Mouse (Mus musculus): ENCODE results near the gene Eef2kmt. TPM values are rescaled to one million over a fixed set of nuclear protein-coding genes. Genes with fewer than 3 reads are reported as not detected.

Eef2kmt gene
- polyA plus RNA-seq, 1 experiment from 2014 or later, result 8.9 TPM

DNA sequence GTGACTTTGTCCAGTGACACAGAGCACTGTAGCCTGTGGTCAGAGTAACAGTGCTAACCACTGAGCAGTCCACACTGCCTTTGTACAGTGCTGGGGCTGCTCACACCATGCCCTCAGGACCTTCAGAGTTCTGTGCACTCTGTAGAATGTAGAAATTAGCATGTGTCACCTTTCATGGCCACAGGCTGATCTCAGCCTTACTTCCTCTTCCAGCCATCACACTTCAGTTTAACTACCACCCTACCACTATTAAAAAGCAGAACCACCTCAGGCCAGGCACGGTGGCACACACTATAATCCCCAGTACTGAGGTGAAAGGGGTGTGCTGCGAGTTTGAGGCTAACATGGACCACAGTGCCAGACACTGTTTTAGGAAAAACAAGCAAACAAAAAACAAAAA lies 45.4 kb downstream of the Eef2kmt start:
- TF ChIP-seq EP300 (IDR thresholded peaks at IDR 0.05; ENCODE audit: low read depth), result no peak
- TF ChIP-seq CTCF (IDR thresholded peaks at IDR 0.05; ENCODE audit: low read depth), result no peak
- no peaks in the 10 kb centered on the region for H3K4me1 ChIP-seq (ENCODE audit: insufficient read depth)
- H3K36me3 ChIP-seq (replicated peaks; ENCODE audit: insufficient read depth, low read length), result no peaks in the 10 kb centered on the region
- 29% methylated on average over 2 of the region's 2 CpGs for WGBS (ENCODE audit: insufficient replicate concordance)
- H3K27ac ChIP-seq (ENCODE audit: low read depth), result no peak overlapping the region
- no peak for DNase-seq
- no peaks in the 10 kb centered on the region for H3K9me3 ChIP-seq (ENCODE audit: low read length)
- H3K9ac ChIP-seq (replicated peaks), result no peak overlapping the region
- H3K4me3 ChIP-seq (ENCODE audit: low read depth, low read length), result no peak overlapping the region
- no peaks in the 10 kb centered on the region for H3K27me3 ChIP-seq (ENCODE audit: insufficient read depth, low read length)
- H3K4me2 ChIP-seq (ENCODE audit: low read depth, low read length), result no peak overlapping the region
- ATAC-seq, result no peak

DNA sequence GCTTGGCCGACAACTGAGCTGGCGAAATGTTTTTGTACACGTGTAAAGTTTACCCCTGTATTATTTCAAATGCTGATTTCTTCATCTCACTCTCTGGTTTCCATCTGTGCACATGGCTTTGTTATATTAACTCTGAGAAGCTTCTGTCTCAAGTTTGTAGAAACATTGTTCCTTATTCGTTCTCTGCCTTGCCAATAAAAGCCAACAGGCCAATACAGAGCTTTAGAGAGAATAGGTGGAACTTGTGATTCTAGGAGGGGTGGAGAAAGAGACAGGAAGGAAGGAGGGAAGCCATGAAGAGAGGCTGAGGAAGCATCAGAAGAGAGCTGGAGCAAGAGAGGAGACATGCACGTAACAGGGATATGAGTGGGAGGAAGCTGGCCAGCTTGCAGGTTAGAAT lies 49.7 kb downstream of the Eef2kmt start:
- TF ChIP-seq EP300 (IDR thresholded peaks at IDR 0.05; ENCODE audit: low read depth), result no peak
- TF ChIP-seq CTCF (IDR thresholded peaks at IDR 0.05; ENCODE audit: low read depth), result no peak
- Histone ChIP-seq H3K4me1 (ENCODE audit: insufficient read depth) (peaks cover 9% of the 10 kb centered on the region), H3K4me2 (ENCODE audit: low read depth, low read length) (no peak overlapping the region), H3K27me3 (ENCODE audit: insufficient read depth, low read length) (no peaks in the 10 kb centered on the region), H3K4me3 (ENCODE audit: low read depth, low read length) (no peak overlapping the region), H3K9me3 (ENCODE audit: low read length) (no peaks in the 10 kb centered on the region), H3K9ac (replicated peaks) (no peak overlapping the region), H3K27ac (ENCODE audit: low read depth) (no peak overlapping the region), H3K36me3 (replicated peaks; ENCODE audit: insufficient read depth, low read length) (no peaks in the 10 kb centered on the region)
- WGBS (ENCODE audit: insufficient replicate concordance), result 59% methylated on average over 5 of the region's 5 CpGs
- ATAC-seq (no peak), DNase-seq (no peak)

DNA sequence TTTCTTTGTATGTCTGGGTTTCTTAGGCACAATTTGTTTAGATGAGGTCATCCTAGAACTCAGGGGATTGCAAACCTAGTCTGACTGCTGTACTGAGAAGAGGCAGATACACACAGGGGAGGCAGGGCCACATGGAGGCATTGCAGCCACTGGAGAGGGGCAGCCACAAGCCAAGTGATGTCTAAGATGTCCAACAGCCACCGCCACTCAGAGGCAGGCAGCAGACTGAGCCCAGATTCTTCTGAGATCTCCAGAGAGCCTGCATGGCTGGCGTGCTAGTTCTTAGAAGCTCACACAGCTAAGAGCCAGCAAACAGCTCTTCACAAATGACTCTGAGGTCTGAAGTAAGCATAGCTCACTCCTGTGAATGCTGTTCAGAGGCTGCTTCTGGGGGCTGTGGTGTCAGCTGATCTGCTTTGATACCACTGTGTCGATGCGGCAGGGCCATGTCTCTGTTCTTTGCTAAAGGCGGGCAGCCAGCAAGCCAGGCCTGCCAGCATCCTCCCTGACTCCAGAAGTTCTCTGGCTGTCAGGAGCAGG lies 50.3 kb downstream of the Eef2kmt start:
- Histone ChIP-seq H3K9ac (replicated peaks) (no peak overlapping the region), H3K4me2 (ENCODE audit: low read depth, low read length) (no peak overlapping the region), H3K9me3 (ENCODE audit: low read length) (no peaks in the 10 kb centered on the region), H3K4me3 (ENCODE audit: low read depth, low read length) (no peak overlapping the region), H3K36me3 (replicated peaks; ENCODE audit: insufficient read depth, low read length) (peaks cover 2% of the 10 kb centered on the region; the same call in 1 of the 2 replicates), H3K27ac (ENCODE audit: low read depth) (no peak overlapping the region), H3K4me1 (ENCODE audit: insufficient read depth) (peaks cover 9% of the 10 kb centered on the region), H3K27me3 (ENCODE audit: insufficient read depth, low read length) (no peaks in the 10 kb centered on the region)
- DNase-seq (no peak), ATAC-seq (no peak)
- WGBS (ENCODE audit: insufficient replicate concordance), result 83% methylated on average over 5 of the region's 5 CpGs
- TF ChIP-seq CTCF (IDR thresholded peaks at IDR 0.05; ENCODE audit: low read depth) (no peak), EP300 (IDR thresholded peaks at IDR 0.05; ENCODE audit: low read depth) (no peak)

DNA sequence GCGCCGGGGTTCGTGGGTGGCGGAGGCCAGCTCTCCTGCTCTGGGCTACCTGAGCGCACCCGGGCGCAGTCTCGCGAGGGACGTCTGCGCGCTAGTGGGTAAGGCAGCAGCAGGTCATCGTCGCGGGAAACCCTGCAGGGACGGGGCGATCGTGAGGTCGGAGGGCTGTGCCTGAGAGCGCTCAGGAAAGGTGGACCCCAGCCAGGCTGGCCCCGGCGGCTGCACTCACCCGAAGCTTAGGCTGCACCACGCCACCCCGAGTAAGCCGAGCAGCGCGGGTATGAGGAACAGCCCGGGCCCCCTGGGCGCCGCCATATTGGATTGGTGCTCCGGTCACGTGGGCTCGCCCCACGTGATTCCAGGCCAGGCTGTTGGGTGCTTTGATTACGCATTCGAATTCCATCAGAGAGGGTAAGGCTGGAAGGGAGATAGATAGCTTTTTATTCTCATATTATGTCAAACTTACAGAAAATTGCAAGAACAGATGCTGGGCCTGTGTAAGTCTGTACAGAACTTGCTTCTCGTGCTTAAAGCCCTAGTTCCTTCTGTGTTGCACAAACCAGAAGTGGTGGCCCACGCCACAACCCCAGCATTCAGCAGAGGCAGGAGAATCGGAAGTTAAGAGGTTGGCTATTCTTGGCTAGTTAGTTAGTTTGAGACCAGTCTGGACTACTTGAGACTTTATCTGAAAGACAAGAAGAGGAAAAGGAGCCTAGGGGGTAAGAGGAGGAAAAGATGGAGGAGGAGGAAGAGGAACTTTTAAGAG lies 51.9 kb downstream of the Eef2kmt start, which contains the start of gene Nagpa:
Gene Nagpa (minus strand): TSS at position 345 of the 766 bp plus-strand sequence.
- peak within 1 kb of the TSS; percentile 76 for H3K9ac ChIP-seq (replicated peaks)
- no peaks in the 10 kb centered on the region for H3K9me3 ChIP-seq (ENCODE audit: low read length)
- H3K36me3 ChIP-seq (replicated peaks; ENCODE audit: insufficient read depth, low read length), result peaks cover 13% of the 10 kb centered on the region
- H3K4me1 ChIP-seq (ENCODE audit: insufficient read depth), result peaks cover 9% of the 10 kb centered on the region
- 2% methylated on average over 39 of the region's 40 CpGs for WGBS (ENCODE audit: insufficient replicate concordance)
- peak within 1 kb of the TSS; percentile 93 for H3K4me2 ChIP-seq (ENCODE audit: low read depth, low read length)
- H3K4me3 ChIP-seq (ENCODE audit: low read depth, low read length), result peak within 1 kb of the TSS; percentile 91
- no peaks in the 10 kb centered on the region for H3K27me3 ChIP-seq (ENCODE audit: insufficient read depth, low read length)
- TF ChIP-seq CTCF (IDR thresholded peaks at IDR 0.05; ENCODE audit: low read depth) (no peak), EP300 (IDR thresholded peaks at IDR 0.05; ENCODE audit: low read depth) (no peak)
- DNase-seq, result peak; percentile 85
- ATAC-seq, result peak; percentile 87
- H3K27ac ChIP-seq (ENCODE audit: low read depth), result peak within 1 kb of the TSS; percentile 52

DNA sequence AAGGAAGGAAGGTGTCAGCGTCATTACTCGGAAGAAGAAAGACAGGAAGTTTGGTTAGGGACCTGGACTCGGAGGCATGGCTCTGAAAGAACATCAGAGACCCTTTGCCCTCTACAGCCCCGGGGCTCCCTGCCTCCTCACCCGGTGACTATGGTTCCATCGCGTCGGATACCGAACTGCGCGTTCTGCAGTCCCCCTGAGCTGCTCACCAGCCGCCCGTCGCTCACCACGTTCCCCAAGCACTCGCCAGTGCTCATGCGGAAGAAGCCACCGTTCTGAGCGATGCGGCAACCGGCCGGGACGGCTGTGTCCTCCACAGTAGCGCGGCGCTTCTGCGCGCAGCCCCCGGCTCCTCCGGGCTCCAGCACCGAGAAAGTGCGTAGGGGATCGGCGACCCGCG lies 52.6 kb downstream of the Eef2kmt start:
- no peaks in the 10 kb centered on the region for H3K9me3 ChIP-seq (ENCODE audit: low read length)
- H3K36me3 ChIP-seq (replicated peaks; ENCODE audit: insufficient read depth, low read length), result peaks cover 13% of the 10 kb centered on the region
- peak; percentile 32 for DNase-seq
- H3K4me2 ChIP-seq (ENCODE audit: low read depth, low read length), result peak overlapping the region; percentile 93
- H3K27me3 ChIP-seq (ENCODE audit: insufficient read depth, low read length), result no peaks in the 10 kb centered on the region
- TF ChIP-seq EP300 (IDR thresholded peaks at IDR 0.05; ENCODE audit: low read depth) (no peak), CTCF (IDR thresholded peaks at IDR 0.05; ENCODE audit: low read depth) (no peak)
- peak overlapping the region; percentile 91 for H3K4me3 ChIP-seq (ENCODE audit: low read depth, low read length)
- H3K27ac ChIP-seq (ENCODE audit: low read depth), result peak overlapping the region; percentile 52
- peak overlapping the region; percentile 76 for H3K9ac ChIP-seq (replicated peaks)
- H3K4me1 ChIP-seq (ENCODE audit: insufficient read depth), result peaks cover 9% of the 10 kb centered on the region
- WGBS (ENCODE audit: insufficient replicate concordance), result 1% methylated on average over 36 of the region's 36 CpGs
- peak; percentile 64 for ATAC-seq

DNA sequence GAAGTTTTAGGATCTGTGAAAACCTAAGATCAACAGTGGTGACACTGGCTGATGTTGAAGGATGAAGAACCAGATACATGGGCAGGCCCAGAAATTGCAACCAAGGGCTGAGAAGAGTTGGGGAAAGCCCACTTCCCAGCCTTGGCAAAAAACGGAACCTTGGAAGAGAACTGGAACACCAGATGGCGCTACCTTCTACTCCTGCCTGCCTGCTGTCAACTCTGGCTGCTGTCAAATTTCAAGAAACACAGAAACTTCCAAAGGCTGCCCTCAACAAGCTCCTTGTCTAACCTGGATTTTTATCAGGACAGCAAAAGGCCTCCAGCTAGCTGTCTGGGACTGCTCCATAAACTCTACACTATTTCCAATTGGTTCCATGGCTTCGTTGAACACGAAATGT lies 53.1 kb downstream of the Eef2kmt start:
- no peak for ATAC-seq
- Histone ChIP-seq H3K4me3 (ENCODE audit: low read depth, low read length) (peak overlapping the region; percentile 91), H3K4me1 (ENCODE audit: insufficient read depth) (peaks cover 9% of the 10 kb centered on the region), H3K9ac (replicated peaks) (peak overlapping the region; percentile 76; the same call in 1 of the 2 replicates), H3K4me2 (ENCODE audit: low read depth, low read length) (peak overlapping the region; percentile 93), H3K27ac (ENCODE audit: low read depth) (peak overlapping the region; percentile 52; the same call in 1 of the 2 replicates), H3K9me3 (ENCODE audit: low read length) (no peaks in the 10 kb centered on the region), H3K27me3 (ENCODE audit: insufficient read depth, low read length) (no peaks in the 10 kb centered on the region), H3K36me3 (replicated peaks; ENCODE audit: insufficient read depth, low read length) (peaks cover 15% of the 10 kb centered on the region)
- peak; percentile 60 for DNase-seq
- 7% methylated on average over 4 of the region's 4 CpGs for WGBS (ENCODE audit: insufficient replicate concordance)
- TF ChIP-seq CTCF (IDR thresholded peaks at IDR 0.05; ENCODE audit: low read depth), result peak; percentile 75
- TF ChIP-seq EP300 (IDR thresholded peaks at IDR 0.05; ENCODE audit: low read depth), result no peak
